Mouse (Mus musculus): ENCODE measurements at regions not wholly inside any gene's neighbourhood (a gene's known extent, or its start where the extent isn't known, plus 50 kb on each side); places are given as distances from the start of the nearest gene placed in this dataset.

- Histone ChIP-seq H3K79me2 (ENCODE audit: control insufficient read depth, insufficient read depth, low read length, poor library complexity) (no peaks in the 10 kb centered on the region), H3K27ac (ENCODE audit: control insufficient read depth, low read depth, low read length) (no peak overlapping the region), H3K9ac (ENCODE audit: control insufficient read depth, low read depth, low read length, poor library complexity, severe bottlenecking) (no peak overlapping the region), H3K27me3 (ENCODE audit: control insufficient read depth in 1 of 2, insufficient read depth in 2 of 2, low read length in 2 of 2) (no peaks in the 10 kb centered on the region), H3K36me3 (ENCODE audit: control insufficient read depth in 1 of 2, insufficient read depth in 2 of 2, low read length in 2 of 2) (no peaks in the 10 kb centered on the region), H3K9me3 (replicated peaks; ENCODE audit: insufficient read depth, low read length) (no peaks in the 10 kb centered on the region), H3K4me3 (ENCODE audit: control insufficient read depth in 1 of 2, insufficient read depth in 1 of 2, low read depth in 2 of 2, low read length in 2 of 2) (no peak overlapping the region), H3K4me1 (ENCODE audit: control insufficient read depth in 1 of 2, insufficient read depth in 2 of 2, low read length in 2 of 2) (no peaks in the 10 kb centered on the region)
- no peak for DNase-seq (ENCODE audit: low read depth, low spot score)
- TF ChIP-seq MYB (IDR thresholded peaks at IDR 0.05; ENCODE audit: low read depth, low read length) = no peak
- TF ChIP-seq MAX (IDR thresholded peaks at IDR 0.05; ENCODE audit: low read length) = no peak
- TF ChIP-seq TAL1 (IDR thresholded peaks at IDR 0.05; ENCODE audit: low read length) = no peak
- no peak for TF ChIP-seq POLR2AphosphoS5 (IDR thresholded peaks at IDR 0.05; ENCODE audit: borderline replicate concordance, low read depth, low read length)
- no peak for TF ChIP-seq ZC3H11A (IDR thresholded peaks at IDR 0.05; ENCODE audit: low read depth, low read length)
These were observed 89.3 kb downstream of the Cxcl12 start for GRCm38 (mm10) chr6:117257591-117257990.

- no peaks in the 10 kb centered on the region for H3K9me3 ChIP-seq (replicated peaks; ENCODE audit: insufficient read depth, low read length)
- no peak for DNase-seq (ENCODE audit: low read depth, low spot score)
- no peak overlapping the region for H3K27ac ChIP-seq (ENCODE audit: control insufficient read depth, low read depth, low read length)
These were observed 99.6 kb downstream of the Cxcl12 start for GRCm38 (mm10) chr6:117267906-117268305.

GRCm38 (mm10) chr6:117268376-117268775 is 100.0 kb downstream of the Cxcl12 start:
- H3K9ac ChIP-seq (ENCODE audit: control insufficient read depth, low read depth, low read length, poor library complexity, severe bottlenecking) = no peak overlapping the region
- H3K36me3 ChIP-seq (ENCODE audit: control insufficient read depth in 1 of 2, insufficient read depth in 2 of 2, low read length in 2 of 2) = no peaks in the 10 kb centered on the region
- H3K27me3 ChIP-seq (ENCODE audit: control insufficient read depth in 1 of 2, insufficient read depth in 2 of 2, low read length in 2 of 2) = no peaks in the 10 kb centered on the region
- no peaks in the 10 kb centered on the region for H3K9me3 ChIP-seq (replicated peaks; ENCODE audit: insufficient read depth, low read length)
- H3K79me2 ChIP-seq (ENCODE audit: control insufficient read depth, insufficient read depth, low read length, poor library complexity) = no peaks in the 10 kb centered on the region
- no peaks in the 10 kb centered on the region for H3K4me1 ChIP-seq (ENCODE audit: control insufficient read depth in 1 of 2, insufficient read depth in 2 of 2, low read length in 2 of 2)
- DNase-seq (ENCODE audit: low read depth, low spot score) = no peak
- H3K4me3 ChIP-seq (ENCODE audit: control insufficient read depth in 1 of 2, insufficient read depth in 1 of 2, low read depth in 2 of 2, low read length in 2 of 2) = no peak overlapping the region
- H3K27ac ChIP-seq (ENCODE audit: control insufficient read depth, low read depth, low read length) = no peak overlapping the region
- TF ChIP-seq TAL1 (IDR thresholded peaks at IDR 0.05; ENCODE audit: low read length) = no peak
- no peak for TF ChIP-seq MAFK (IDR thresholded peaks at IDR 0.05; ENCODE audit: borderline replicate concordance, low read depth, low read length)
- TF ChIP-seq USF2 (IDR thresholded peaks at IDR 0.05; ENCODE audit: borderline replicate concordance in 1 of 2, insufficient read depth in 1 of 2, low read depth in 1 of 2, low read length in 2 of 2) = no peak

More at GRCm38 (mm10) chr6:117267906-117268305, 99.6 kb downstream of the Cxcl12 start:
- Histone ChIP-seq H3K79me2 (ENCODE audit: control insufficient read depth, insufficient read depth, low read length, poor library complexity) (no peaks in the 10 kb centered on the region), H3K9ac (ENCODE audit: control insufficient read depth, low read depth, low read length, poor library complexity, severe bottlenecking) (no peak overlapping the region), H3K4me1 (ENCODE audit: control insufficient read depth in 1 of 2, insufficient read depth in 2 of 2, low read length in 2 of 2) (no peaks in the 10 kb centered on the region), H3K36me3 (ENCODE audit: control insufficient read depth in 1 of 2, insufficient read depth in 2 of 2, low read length in 2 of 2) (no peaks in the 10 kb centered on the region), H3K4me3 (ENCODE audit: control insufficient read depth in 1 of 2, insufficient read depth in 1 of 2, low read depth in 2 of 2, low read length in 2 of 2) (no peak overlapping the region), H3K27me3 (ENCODE audit: control insufficient read depth in 1 of 2, insufficient read depth in 2 of 2, low read length in 2 of 2) (no peaks in the 10 kb centered on the region)
- TF ChIP-seq KAT2A (conservative IDR thresholded peaks at IDR 0.05; ENCODE audit: low read depth, low read length) (no peak), UBTF (IDR thresholded peaks at IDR 0.05; ENCODE audit: borderline replicate concordance, insufficient read depth, low read depth, low read length) (no peak), JUND (IDR thresholded peaks at IDR 0.05; ENCODE audit: low read depth, low read length) (no peak), MAFK (IDR thresholded peaks at IDR 0.05; ENCODE audit: borderline replicate concordance, low read depth, low read length) (no peak), TBP (IDR thresholded peaks at IDR 0.05; ENCODE audit: low read depth, low read length) (no peak), MXI1 (IDR thresholded peaks at IDR 0.05; ENCODE audit: low read depth, low read length) (no peak), ZNF384 (IDR thresholded peaks at IDR 0.05; ENCODE audit: low read depth, low read length) (no peak), GATA1 (IDR thresholded peaks at IDR 0.05; ENCODE audit: low read depth, low read length) (no peak), BHLHE40 (IDR thresholded peaks at IDR 0.05; ENCODE audit: borderline replicate concordance, low read depth, low read length) (no peak), HCFC1 (IDR thresholded peaks at IDR 0.05; ENCODE audit: low read depth, low read length) (no peak), MAX (IDR thresholded peaks at IDR 0.05; ENCODE audit: low read length) (no peak), POLR2AphosphoS2 (IDR thresholded peaks at IDR 0.05; ENCODE audit: low read length) (no peak)
